Mouse (Mus musculus): ENCODE results near the gene Mrap2. TPM values are rescaled to one million over a fixed set of nuclear protein-coding genes. Genes with fewer than 3 reads are reported as not detected.

The Mrap2 gene
- polyA plus RNA-seq, 1 experiment from 2014 or later, result 2.4 TPM

DNA sequence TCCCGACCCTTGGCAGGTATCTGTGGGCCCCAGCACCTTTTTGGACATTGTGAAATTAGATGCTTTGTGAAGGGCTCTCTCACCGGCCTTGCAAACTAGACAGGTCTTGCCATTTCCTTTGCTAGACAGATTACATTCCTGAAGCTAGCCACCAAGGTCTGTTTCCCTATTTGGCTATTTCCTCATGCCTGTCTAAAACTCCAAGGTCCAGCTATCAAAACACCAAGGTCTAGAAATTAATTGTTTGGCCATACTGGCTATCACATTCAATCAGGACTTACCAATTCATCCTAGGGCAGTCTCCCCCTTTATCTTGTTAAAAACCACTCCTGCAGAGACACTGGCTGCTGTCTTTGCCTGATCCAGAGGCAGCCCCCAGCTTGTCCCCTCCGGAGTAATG is 23.9 kb downstream of the Mrap2 start:
- no peak for ATAC-seq (ENCODE audit: low FRiP score)
- Histone ChIP-seq H3K27ac (no peak overlapping the region), H3K4me1 (replicated peaks; ENCODE audit: control insufficient read depth, insufficient read depth, low read length) (no peaks in the 10 kb centered on the region), H3K27me3 (ENCODE audit: control insufficient read depth, insufficient read depth, low read length) (no peaks in the 10 kb centered on the region), H3K9ac (no peak overlapping the region), H3K4me3 (replicated peaks; ENCODE audit: low read length) (no peak overlapping the region), H3K9me3 (ENCODE audit: control insufficient read depth, low read length) (no peaks in the 10 kb centered on the region), H3K4me2 (replicated peaks) (no peak overlapping the region), H3K36me3 (replicated peaks; ENCODE audit: control insufficient read depth, insufficient read depth) (no peaks in the 10 kb centered on the region)
- WGBS, result 68% methylated on average over 3 of the region's 3 CpGs
- no peak for DNase-seq (ENCODE audit: low spot score)

DNA sequence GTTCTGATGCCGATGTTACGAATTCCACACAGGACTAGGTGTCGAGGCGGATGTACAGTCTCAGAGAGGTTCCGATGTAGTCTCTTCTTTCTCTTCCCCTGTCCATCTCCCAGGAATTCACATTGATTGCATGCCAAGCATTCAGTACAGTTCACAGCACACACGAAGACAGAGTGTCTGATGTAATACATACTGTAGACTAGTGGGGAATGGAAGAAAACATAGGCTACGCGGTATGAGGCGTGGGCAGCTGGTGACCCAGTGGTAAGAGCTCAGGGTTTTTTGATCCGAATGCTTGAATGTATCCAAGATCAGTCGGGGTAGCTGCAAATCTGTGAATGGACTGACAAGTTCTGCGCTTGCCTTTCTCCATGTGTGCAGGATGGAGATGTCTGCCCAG is 25.0 kb downstream of the Mrap2 start:
- Histone ChIP-seq H3K27ac (no peak overlapping the region), H3K27me3 (ENCODE audit: control insufficient read depth, insufficient read depth, low read length) (no peaks in the 10 kb centered on the region), H3K4me3 (replicated peaks; ENCODE audit: low read length) (no peak overlapping the region), H3K4me2 (replicated peaks) (no peak overlapping the region), H3K36me3 (replicated peaks; ENCODE audit: control insufficient read depth, insufficient read depth) (no peaks in the 10 kb centered on the region), H3K4me1 (replicated peaks; ENCODE audit: control insufficient read depth, insufficient read depth, low read length) (no peaks in the 10 kb centered on the region), H3K9me3 (ENCODE audit: control insufficient read depth, low read length) (no peaks in the 10 kb centered on the region), H3K9ac (no peak overlapping the region)
- 0 out of 2 replicates have a peak, but pooled peaks have one; percentile 27 for ATAC-seq (ENCODE audit: low FRiP score)
- no peak for DNase-seq (ENCODE audit: low spot score)
- 87% methylated on average over 12 of the region's 12 CpGs for WGBS

DNA sequence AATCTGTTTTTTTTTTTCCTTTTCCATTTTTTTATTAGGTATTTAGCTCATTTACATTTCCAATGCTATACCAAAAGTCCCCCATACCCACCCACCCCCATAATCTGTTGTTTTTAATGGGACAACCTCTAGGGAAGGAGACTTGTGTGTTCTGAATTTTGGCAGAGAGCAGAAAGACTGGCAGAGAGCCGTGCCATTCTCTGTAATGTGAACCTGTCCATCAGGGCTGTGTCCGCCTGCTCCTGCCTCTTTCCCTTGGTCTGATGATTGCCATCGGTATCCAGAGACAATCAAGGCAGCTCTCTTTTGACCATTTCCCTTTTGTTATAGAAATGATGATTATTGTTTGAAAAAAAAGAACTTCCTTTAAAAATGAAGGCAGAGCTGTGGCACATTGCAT is 26.8 kb downstream of the Mrap2 start:
- 75% methylated on average over 3 of the region's 3 CpGs for WGBS
- no peak overlapping the region for H3K4me3 ChIP-seq (replicated peaks; ENCODE audit: low read length)
- H3K4me2 ChIP-seq (replicated peaks), result no peak overlapping the region
- DNase-seq (ENCODE audit: low spot score) (no peak), ATAC-seq (ENCODE audit: low FRiP score) (no peak)
- H3K36me3 ChIP-seq (replicated peaks; ENCODE audit: control insufficient read depth, insufficient read depth), result no peaks in the 10 kb centered on the region
- H3K27me3 ChIP-seq (ENCODE audit: control insufficient read depth, insufficient read depth, low read length), result no peaks in the 10 kb centered on the region
- H3K4me1 ChIP-seq (replicated peaks; ENCODE audit: control insufficient read depth, insufficient read depth, low read length), result no peaks in the 10 kb centered on the region
- H3K27ac ChIP-seq, result no peak overlapping the region
- H3K9ac ChIP-seq, result no peak overlapping the region
- no peaks in the 10 kb centered on the region for H3K9me3 ChIP-seq (ENCODE audit: control insufficient read depth, low read length)

DNA sequence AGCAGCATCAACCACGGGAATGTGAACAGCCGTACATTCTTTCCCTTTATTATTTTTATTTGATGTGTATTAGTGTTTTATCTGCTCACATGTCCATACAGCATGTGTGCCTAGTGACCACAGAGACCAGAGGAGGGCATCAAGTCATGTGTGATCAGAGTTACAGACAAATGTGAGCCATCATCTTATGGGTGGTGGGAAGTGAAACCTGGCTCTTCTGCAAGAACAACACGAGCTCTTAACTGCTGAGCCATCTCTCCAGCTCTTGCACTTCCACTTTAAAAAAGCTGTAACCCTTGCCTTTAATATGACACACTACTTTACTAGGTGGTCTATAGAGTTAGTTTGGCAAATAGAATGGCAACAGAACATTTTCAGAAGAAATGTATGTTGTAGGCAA is 27.4 kb downstream of the Mrap2 start:
- ATAC-seq (ENCODE audit: low FRiP score), result no peak
- Histone ChIP-seq H3K27ac (no peak overlapping the region), H3K36me3 (replicated peaks; ENCODE audit: control insufficient read depth, insufficient read depth) (no peaks in the 10 kb centered on the region), H3K4me2 (replicated peaks) (no peak overlapping the region), H3K4me3 (replicated peaks; ENCODE audit: low read length) (no peak overlapping the region), H3K4me1 (replicated peaks; ENCODE audit: control insufficient read depth, insufficient read depth, low read length) (no peaks in the 10 kb centered on the region), H3K27me3 (ENCODE audit: control insufficient read depth, insufficient read depth, low read length) (no peaks in the 10 kb centered on the region), H3K9me3 (ENCODE audit: control insufficient read depth, low read length) (no peaks in the 10 kb centered on the region), H3K9ac (no peak overlapping the region)
- DNase-seq (ENCODE audit: low spot score), result no peak
- WGBS, result 85% methylated on average over 3 of the region's 3 CpGs

DNA sequence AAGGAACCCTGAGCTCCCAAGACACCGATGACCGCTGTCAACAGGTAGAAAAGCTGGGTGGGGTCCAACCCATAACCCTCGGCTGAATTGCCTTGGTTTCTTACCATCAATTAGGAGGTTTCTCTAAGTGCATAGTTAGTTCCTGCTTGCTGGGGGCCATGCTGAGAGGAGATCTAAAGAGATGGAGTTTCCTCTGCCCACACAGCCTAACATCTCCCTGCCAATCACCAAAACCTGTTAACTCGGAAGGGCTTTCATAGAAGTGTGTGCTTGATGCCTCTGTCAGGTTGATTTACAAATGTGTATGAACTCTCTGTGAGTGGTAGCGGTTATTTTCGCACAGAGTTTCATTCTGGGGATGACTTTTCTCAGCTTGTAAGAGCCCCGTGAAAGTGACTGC is 34.4 kb downstream of the Mrap2 start:
- DNase-seq (ENCODE audit: low spot score) (no peak), ATAC-seq (ENCODE audit: low FRiP score) (no peak)
- 70% methylated on average over 7 of the region's 7 CpGs for WGBS
- no peak overlapping the region for H3K27ac ChIP-seq
- no peak overlapping the region for H3K4me2 ChIP-seq (replicated peaks)
- no peak overlapping the region for H3K4me3 ChIP-seq (replicated peaks; ENCODE audit: low read length)
- H3K9me3 ChIP-seq (ENCODE audit: control insufficient read depth, low read length), result no peaks in the 10 kb centered on the region
- no peak overlapping the region for H3K9ac ChIP-seq
- no peaks in the 10 kb centered on the region for H3K36me3 ChIP-seq (replicated peaks; ENCODE audit: control insufficient read depth, insufficient read depth)
- H3K4me1 ChIP-seq (replicated peaks; ENCODE audit: control insufficient read depth, insufficient read depth, low read length), result no peaks in the 10 kb centered on the region
- no peaks in the 10 kb centered on the region for H3K27me3 ChIP-seq (ENCODE audit: control insufficient read depth, insufficient read depth, low read length)

DNA sequence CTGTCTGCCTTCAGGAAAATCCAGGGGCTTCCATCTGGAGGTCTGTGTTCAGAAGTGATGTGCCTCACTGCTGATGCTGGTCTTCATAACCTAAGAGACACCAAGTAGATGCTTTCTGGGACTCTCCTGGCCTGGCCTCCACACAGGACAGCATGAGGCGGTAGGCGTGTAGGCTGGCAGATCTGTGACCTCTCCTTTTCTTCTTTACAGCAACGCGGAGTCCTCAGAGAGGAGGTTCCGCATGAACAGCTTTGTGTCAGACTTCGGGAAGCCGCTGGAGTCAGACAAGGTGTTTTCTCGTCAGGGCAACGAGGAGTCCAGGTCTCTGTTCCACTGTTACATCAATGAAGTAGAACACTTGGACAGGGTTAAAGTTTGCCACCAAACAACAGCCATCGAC is 38.1 kb downstream of the Mrap2 start:
- no peak for DNase-seq (ENCODE audit: low spot score)
- Histone ChIP-seq H3K9me3 (ENCODE audit: control insufficient read depth, low read length) (no peaks in the 10 kb centered on the region), H3K27ac (no peak overlapping the region), H3K9ac (no peak overlapping the region), H3K27me3 (ENCODE audit: control insufficient read depth, insufficient read depth, low read length) (no peaks in the 10 kb centered on the region), H3K4me2 (replicated peaks) (no peak overlapping the region), H3K36me3 (replicated peaks; ENCODE audit: control insufficient read depth, insufficient read depth) (no peaks in the 10 kb centered on the region), H3K4me3 (replicated peaks; ENCODE audit: low read length) (no peak overlapping the region), H3K4me1 (replicated peaks; ENCODE audit: control insufficient read depth, insufficient read depth, low read length) (no peaks in the 10 kb centered on the region)
- WGBS, result 79% methylated on average over 10 of the region's 10 CpGs
- no peak for ATAC-seq (ENCODE audit: low FRiP score)

DNA sequence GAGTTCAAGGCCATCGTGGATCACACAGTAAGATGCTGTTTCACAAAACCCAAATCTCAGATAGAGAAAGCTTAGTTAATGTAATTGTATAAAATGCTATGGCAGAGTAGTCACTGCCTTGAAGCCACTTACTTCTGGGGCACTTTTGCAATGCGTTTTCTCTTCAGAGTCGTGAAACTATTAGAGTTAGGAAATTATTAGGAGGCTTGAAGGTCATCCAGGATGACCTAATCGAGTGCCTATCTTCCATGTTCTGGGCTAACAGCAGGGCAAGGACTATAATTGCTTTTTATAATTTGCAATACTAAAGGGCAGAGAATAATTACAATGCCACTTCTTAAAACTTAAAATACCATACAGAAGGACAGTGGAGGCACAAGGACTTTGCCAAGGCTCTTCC is 43.2 kb downstream of the Mrap2 start:
- no peak overlapping the region for H3K9ac ChIP-seq
- H3K9me3 ChIP-seq (ENCODE audit: control insufficient read depth, low read length), result peaks cover 19% of the 10 kb centered on the region
- H3K4me3 ChIP-seq (replicated peaks; ENCODE audit: low read length), result no peak overlapping the region
- H3K27ac ChIP-seq, result no peak overlapping the region
- no peaks in the 10 kb centered on the region for H3K4me1 ChIP-seq (replicated peaks; ENCODE audit: control insufficient read depth, insufficient read depth, low read length)
- WGBS, result 91% methylated on average over 4 of the region's 4 CpGs
- H3K36me3 ChIP-seq (replicated peaks; ENCODE audit: control insufficient read depth, insufficient read depth), result peaks cover 27% of the 10 kb centered on the region
- H3K4me2 ChIP-seq (replicated peaks), result no peak overlapping the region
- H3K27me3 ChIP-seq (ENCODE audit: control insufficient read depth, insufficient read depth, low read length), result no peaks in the 10 kb centered on the region
- no peak for DNase-seq (ENCODE audit: low spot score)
- no peak for ATAC-seq (ENCODE audit: low FRiP score)

DNA sequence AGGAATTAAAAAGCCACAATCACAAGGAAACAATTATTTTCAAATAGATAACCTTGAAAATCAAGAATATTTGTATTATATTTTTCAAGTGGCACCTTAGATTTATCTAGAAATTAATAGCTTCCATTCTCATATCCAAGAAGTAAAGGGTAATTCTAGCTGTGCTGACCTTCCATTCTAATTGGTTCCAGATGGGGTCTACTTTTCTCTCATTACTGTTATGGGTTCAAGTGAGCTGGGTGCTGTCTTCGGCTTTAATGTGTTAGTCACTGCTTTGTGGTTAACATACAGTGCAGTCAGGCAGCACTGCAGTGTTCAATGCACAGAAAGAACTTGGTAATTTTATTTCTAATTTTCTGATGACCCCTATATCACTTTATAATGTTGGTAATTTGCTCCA is 49.6 kb downstream of the Mrap2 start:
- H3K27ac ChIP-seq, result no peak overlapping the region
- H3K4me3 ChIP-seq (replicated peaks; ENCODE audit: low read length), result no peak overlapping the region
- no peaks in the 10 kb centered on the region for H3K4me1 ChIP-seq (replicated peaks; ENCODE audit: control insufficient read depth, insufficient read depth, low read length)
- peaks cover 69% of the 10 kb centered on the region for H3K36me3 ChIP-seq (replicated peaks; ENCODE audit: control insufficient read depth, insufficient read depth)
- H3K9me3 ChIP-seq (ENCODE audit: control insufficient read depth, low read length), result peaks cover 27% of the 10 kb centered on the region
- no peak overlapping the region for H3K4me2 ChIP-seq (replicated peaks)
- H3K27me3 ChIP-seq (ENCODE audit: control insufficient read depth, insufficient read depth, low read length), result no peaks in the 10 kb centered on the region
- no peak overlapping the region for H3K9ac ChIP-seq
- no peak for ATAC-seq (ENCODE audit: low FRiP score)
- WGBS, result 90% methylated on average over 1 of the region's 1 CpGs
- no peak for DNase-seq (ENCODE audit: low spot score)

DNA sequence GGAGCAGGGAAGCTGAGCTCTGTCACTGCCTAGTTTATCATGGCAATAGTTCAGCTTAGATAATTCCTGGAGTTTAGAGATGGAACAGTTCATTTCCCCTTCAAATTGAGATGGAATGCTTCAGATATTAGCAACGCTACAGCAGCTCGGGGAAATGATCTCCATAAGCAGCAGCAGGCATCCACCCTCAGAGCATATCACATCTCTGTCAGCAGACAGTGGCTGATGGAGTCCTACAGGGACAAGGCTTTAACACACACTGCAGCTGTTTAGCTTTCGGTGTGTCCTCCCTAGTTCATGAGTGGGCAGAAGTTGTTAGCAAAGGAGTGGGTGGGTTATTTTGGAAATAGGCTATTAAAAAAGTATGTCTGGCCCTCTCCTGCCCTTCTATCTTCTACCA is 53.2 kb downstream of the Mrap2 start:
- ATAC-seq (ENCODE audit: low FRiP score) (no peak), DNase-seq (ENCODE audit: low spot score) (no peak)
- peaks cover 57% of the 10 kb centered on the region for H3K36me3 ChIP-seq (replicated peaks; ENCODE audit: control insufficient read depth, insufficient read depth)
- no peak overlapping the region for H3K9ac ChIP-seq
- WGBS, result 79% methylated on average over 3 of the region's 3 CpGs
- no peaks in the 10 kb centered on the region for H3K27me3 ChIP-seq (ENCODE audit: control insufficient read depth, insufficient read depth, low read length)
- no peaks in the 10 kb centered on the region for H3K4me1 ChIP-seq (replicated peaks; ENCODE audit: control insufficient read depth, insufficient read depth, low read length)
- no peak overlapping the region for H3K4me3 ChIP-seq (replicated peaks; ENCODE audit: low read length)
- no peak overlapping the region for H3K4me2 ChIP-seq (replicated peaks)
- no peak overlapping the region for H3K27ac ChIP-seq
- peaks cover 8% of the 10 kb centered on the region for H3K9me3 ChIP-seq (ENCODE audit: control insufficient read depth, low read length)

DNA sequence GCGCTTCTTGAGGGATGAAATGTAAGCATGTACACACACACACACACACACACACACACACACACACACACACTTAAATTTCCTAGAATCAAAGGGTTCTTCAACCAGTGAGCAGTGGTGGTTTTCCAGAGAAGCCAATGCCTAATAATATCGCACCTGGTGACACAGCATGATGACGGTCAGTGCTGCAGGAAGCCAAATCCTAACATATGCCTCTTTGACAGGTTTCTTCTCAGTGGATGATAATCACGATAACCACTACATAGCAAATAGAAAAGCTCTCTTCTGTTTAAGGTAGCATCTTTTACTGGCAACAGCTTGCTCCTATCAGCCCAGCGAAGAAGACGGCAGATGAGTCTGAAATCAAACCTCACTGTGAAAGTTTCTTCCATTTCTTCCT is 53.9 kb downstream of the Mrap2 start:
- DNase-seq (ENCODE audit: low spot score) (no peak), ATAC-seq (ENCODE audit: low FRiP score) (no peak)
- Histone ChIP-seq H3K4me1 (replicated peaks; ENCODE audit: control insufficient read depth, insufficient read depth, low read length) (no peaks in the 10 kb centered on the region), H3K27ac (no peak overlapping the region), H3K4me2 (replicated peaks) (no peak overlapping the region), H3K36me3 (replicated peaks; ENCODE audit: control insufficient read depth, insufficient read depth) (peaks cover 57% of the 10 kb centered on the region), H3K27me3 (ENCODE audit: control insufficient read depth, insufficient read depth, low read length) (no peaks in the 10 kb centered on the region), H3K9me3 (ENCODE audit: control insufficient read depth, low read length) (0 out of 2 replicates have a peak, but pooled peaks cover under 1% of the 10 kb centered on the region), H3K9ac (no peak overlapping the region), H3K4me3 (replicated peaks; ENCODE audit: low read length) (no peak overlapping the region)
- 90% methylated on average over 6 of the region's 6 CpGs for WGBS

Data from hindbrain, embryonic 14.5 days (tissue).